Mouse (Mus musculus) erythroblast, embryonic 14.5 days (primary cell): Measurements from ENCODE around the gene Smarcd3.

ENCODE experiments used
- GATA1 ChIP-seq: IDR thresholded peaks from 2 replicates; pipeline ENCODE4 v1.6.1; 2012; ENCODE audit warnings: low read length, inconsistent platforms, mixed read lengths
- TAL1 ChIP-seq: IDR thresholded peaks from 3 replicates; pipeline ENCODE4 v1.6.1; 2012; ENCODE audit warnings: low read length, inconsistent platforms, mixed read lengths

- no peak for TF ChIP-seq TAL1
- no peak for TF ChIP-seq GATA1
Observed at GRCm38 (mm10) chr5:24591268-24591721, 32.9 kb downstream of the Smarcd3 start.
